ENCODE assay signal across 18 mouse cellular contexts in the genomic region with DNA sequence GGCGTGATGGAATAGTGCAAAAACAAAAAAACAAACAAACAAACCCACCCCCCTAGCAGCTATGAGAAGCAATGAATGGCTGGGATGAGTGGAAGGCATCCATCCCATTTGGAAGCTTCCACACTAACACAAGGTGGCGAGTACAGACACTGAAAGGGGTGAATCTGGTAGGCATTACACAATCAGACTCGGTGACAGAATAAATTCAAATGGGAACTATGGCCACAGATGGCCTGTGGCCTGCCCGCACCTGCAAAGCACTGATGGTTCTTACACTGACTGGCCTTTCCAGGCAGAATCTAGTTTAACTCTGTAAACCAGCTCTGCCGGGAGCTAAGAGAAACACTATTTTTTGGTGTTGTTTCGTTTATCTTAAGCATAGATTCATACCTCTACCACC. TPM values are rescaled to one million over a fixed set of nuclear protein-coding genes. Genes with fewer than 3 reads are reported as not detected.
A peak's percentile ranks its signal among the peaks of the same experiment; 100 is the strongest.
DNase-seq lines count a peak whose midpoint lies in the region; ATAC-seq lines count a peak whose summit lies in the region.
"Had no signal": no experiment of that assay in that cellular context is flagged by ENCODE, and none has a peak within 500 bp of the region (broad histone marks: within the 10 kb centered on the region; RNA-seq: fewer than 3 reads in every experiment).

No protein-coding gene starts in this region.

- peaks cover 14% of the 10 kb centered on the region; the same call in 1 of the 2 replicates for H3K4me1 ChIP-seq in neural tube, embryonic 12.5 days
- peaks cover 32% of the 10 kb centered on the region for H3K4me1 ChIP-seq in hindbrain, embryonic 15.5 days (replicated peaks)
- H3K4me1 ChIP-seq in heart, embryonic 10.5 days: no peaks in the 10 kb centered on the region
- H3K4me1 ChIP-seq: heart, embryonic 12.5 days; limb, embryonic 13.5 days had no signal

- intact Hi-C loops in heart, postnatal 36 days (cut with DNase I): no loop called here

- H3K9ac ChIP-seq in neural tube, embryonic 12.5 days: no peak overlapping the region
- no peak overlapping the region; the same call in 1 of the 2 replicates for H3K9ac ChIP-seq in hindbrain, embryonic 15.5 days
- H3K9ac ChIP-seq: heart, embryonic 12.5 days; limb, embryonic 13.5 days; lung, embryonic 15.5 days had no signal

- no peak overlapping the region for H3K4me3 ChIP-seq in neural tube, embryonic 12.5 days
- 0 out of 2 replicates have a peak overlapping the region, but pooled peaks have one; percentile 68 for H3K4me3 ChIP-seq in hindbrain, embryonic 15.5 days
- H3K4me3 ChIP-seq in heart, embryonic 10.5 days: no peak overlapping the region
- H3K4me3 ChIP-seq: embryonic facial prominence, embryonic 10.5 days; heart, embryonic 12.5 days; limb, embryonic 13.5 days; lung, embryonic 15.5 days had no signal

- peak; percentile 69 for DNase-seq in heart, adult 11 months
- DNase-seq in heart, adult 18-20 months: no peak
- DNase-seq in neural tube, embryonic 10.5 days (ENCODE audit: extremely low spot score, low spot score): no peak
- no peak for DNase-seq in heart, postnatal 36 days
- DNase-seq in heart, embryonic 10.5 days (ENCODE audit: low spot score): no peak
- DNase-seq in right cerebral cortex, adult 2 months (ENCODE audit: low spot score in 2 of 2): no peak
- DNase-seq: gastrocnemius, postnatal 10 days; right cerebral cortex, postnatal 14 days; thymus, postnatal 36 days had no signal

- no peaks in the 10 kb centered on the region for H3K36me3 ChIP-seq in neural tube, embryonic 12.5 days
- H3K36me3 ChIP-seq in hindbrain, embryonic 15.5 days: no peaks in the 10 kb centered on the region
- no peaks in the 10 kb centered on the region for H3K36me3 ChIP-seq in heart, embryonic 10.5 days
- H3K36me3 ChIP-seq: embryonic facial prominence, embryonic 10.5 days; heart, embryonic 12.5 days; limb, embryonic 13.5 days; lung, embryonic 15.5 days had no signal

- peak overlapping the region; percentile 86; the same call in 1 of the 2 replicates for H3K4me2 ChIP-seq in neural tube, embryonic 12.5 days (replicated peaks)
- peak overlapping the region; percentile 67 for H3K4me2 ChIP-seq in hindbrain, embryonic 15.5 days
- H3K4me2 ChIP-seq: heart, embryonic 12.5 days; limb, embryonic 13.5 days; lung, embryonic 15.5 days had no signal

- WGBS in neural tube, embryonic 12.5 days: 90% methylated on average over 6 of the region's 6 CpGs
- 82% methylated on average over 6 of the region's 6 CpGs for WGBS in hindbrain, embryonic 15.5 days
- 78% methylated on average over 6 of the region's 6 CpGs for WGBS in heart, embryonic 10.5 days

- no peaks in the 10 kb centered on the region for H3K9me3 ChIP-seq in neural tube, embryonic 12.5 days
- H3K9me3 ChIP-seq in hindbrain, embryonic 15.5 days: no peaks in the 10 kb centered on the region
- H3K9me3 ChIP-seq in heart, embryonic 10.5 days: no peaks in the 10 kb centered on the region
- H3K9me3 ChIP-seq: embryonic facial prominence, embryonic 10.5 days; heart, embryonic 12.5 days; limb, embryonic 13.5 days; lung, embryonic 15.5 days had no signal

- ATAC-seq in neural tube, embryonic 12.5 days (ENCODE audit: low FRiP score, low read depth): no peak
- ATAC-seq in hindbrain, embryonic 15.5 days (ENCODE audit: low FRiP score, low read depth): no peak

- H3K27ac ChIP-seq in neural tube, embryonic 12.5 days: no peak overlapping the region
- no peak overlapping the region for H3K27ac ChIP-seq in hindbrain, embryonic 15.5 days (replicated peaks)
- no peak overlapping the region for H3K27ac ChIP-seq in heart, embryonic 10.5 days
- H3K27ac ChIP-seq: embryonic facial prominence, embryonic 10.5 days; kidney, postnatal 0 days; limb, embryonic 13.5 days; lung, embryonic 15.5 days had no signal

- H3K27me3 ChIP-seq in neural tube, embryonic 12.5 days (replicated peaks): no peaks in the 10 kb centered on the region
- H3K27me3 ChIP-seq in hindbrain, embryonic 15.5 days: no peaks in the 10 kb centered on the region
- H3K27me3 ChIP-seq in heart, embryonic 10.5 days (ENCODE audit: insufficient read depth, poor library complexity, severe bottlenecking): peaks cover 10% of the 10 kb centered on the region; the same call in 1 of the 2 replicates
- H3K27me3 ChIP-seq: heart, embryonic 12.5 days had no signal

RNA-seq across cellular contexts. Expression of a gene that starts 2.1 kb away (rescaled TPM):
- total RNA-seq in heart, adult 18-20 months (2021): 10 to 100 TPM; 28.4 to 28.6 TPM
- polyA plus RNA-seq in neural tube, embryonic 12.5 days (2016; fragmentation: Nextera tagmentation; extraction: Ambion mirVana): 28.5 and 29.7 TPM in 2 replicates
- 56.0 and 59.9 TPM in 2 replicates for polyA plus RNA-seq in hindbrain, embryonic 15.5 days (2015; fragmentation: Nextera tagmentation; extraction: Ambion mirVana)
- total RNA-seq in heart, postnatal 36 days (2021): 10 to 100 TPM; 22.3 to 25.6 TPM
- polyA plus RNA-seq in heart, embryonic 10.5 days (2016; fragmentation: Nextera tagmentation; extraction: Ambion mirVana): 6.4 TPM in 2 replicates

RNA-seq across cellular contexts. Expression of a gene that starts 39.5 kb away (rescaled TPM):
- under 1 TPM in 1 of 2 experiments, not detected in 1; 0.15 TPM for total RNA-seq in heart, adult 18-20 months (2021)
- polyA plus RNA-seq in neural tube, embryonic 12.5 days (2016; fragmentation: Nextera tagmentation; extraction: Ambion mirVana): not detected in 2 replicates
- 0.09 TPM in 1 of 2 replicates, not detected in the other for polyA plus RNA-seq in hindbrain, embryonic 15.5 days (2015; fragmentation: Nextera tagmentation; extraction: Ambion mirVana)
- not detected for total RNA-seq in heart, postnatal 36 days (2021)
- not detected in 2 replicates for polyA plus RNA-seq in heart, embryonic 10.5 days (2016; fragmentation: Nextera tagmentation; extraction: Ambion mirVana)
- total RNA-seq: gastrocnemius, postnatal 10 days; megakaryocyte-erythroid progenitor cell, adult 5-6 weeks had no signal
- polyA plus RNA-seq: embryonic facial prominence, embryonic 10.5 days; heart, embryonic 12.5 days; kidney, postnatal 0 days; limb, embryonic 13.5 days; lung, embryonic 15.5 days; stomach, embryonic 14.5 days had no signal
